Mouse (Mus musculus) megakaryocyte, embryonic 14.5 days (primary cell): Measurements from ENCODE around the gene Msrb1.

Experiments
- FLI1 ChIP-seq: IDR thresholded peaks from 2 replicates; pipeline ENCODE4 v1.6.1; 2012; ENCODE audit warnings: low read length, inconsistent platforms, mixed read lengths
- GATA1 ChIP-seq: IDR thresholded peaks from 3 replicates; pipeline ENCODE4 v1.6.1; 2012; ENCODE audit warnings: mixed read lengths, low read length, inconsistent platforms, borderline replicate concordance

DNA sequence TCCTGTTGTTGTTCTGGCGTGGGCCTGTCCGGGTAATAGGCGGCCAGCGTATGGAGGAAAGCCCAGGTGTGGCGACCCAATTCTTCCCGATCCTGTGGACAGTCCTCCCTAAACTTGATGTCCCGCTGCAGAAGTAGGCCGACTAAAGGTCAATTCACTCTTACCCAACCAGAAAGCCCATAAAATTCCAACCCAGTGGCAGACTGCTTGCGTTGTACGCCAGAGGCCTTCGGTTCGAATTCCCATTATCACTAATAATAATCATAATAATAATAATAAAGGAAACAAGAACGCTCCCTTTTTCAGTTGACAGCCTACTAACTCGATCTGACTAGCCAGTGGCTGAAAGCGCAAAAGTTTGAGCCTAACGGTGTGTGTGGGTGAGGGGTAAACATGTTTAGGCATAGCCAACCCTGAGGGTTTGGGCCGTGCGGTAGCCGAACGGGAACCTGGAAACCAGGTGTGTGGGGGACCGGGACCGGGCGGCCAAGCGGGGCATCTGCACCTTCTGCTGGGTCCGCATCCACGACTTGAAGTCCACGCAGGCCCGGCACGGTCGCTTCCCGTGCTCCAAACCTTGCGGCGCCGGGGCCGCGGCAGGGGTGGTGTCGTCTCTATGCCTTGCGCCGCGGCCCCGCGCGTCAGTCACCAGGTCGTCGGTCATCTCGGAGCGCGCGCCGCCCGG, 41.0 kb upstream of the Msrb1 start:
- TF ChIP-seq FLI1 (no peak), GATA1 (no peak)
